Mouse (Mus musculus): Measurements from ENCODE around the gene Cdc14a.

Cdc14a gene

DNA sequence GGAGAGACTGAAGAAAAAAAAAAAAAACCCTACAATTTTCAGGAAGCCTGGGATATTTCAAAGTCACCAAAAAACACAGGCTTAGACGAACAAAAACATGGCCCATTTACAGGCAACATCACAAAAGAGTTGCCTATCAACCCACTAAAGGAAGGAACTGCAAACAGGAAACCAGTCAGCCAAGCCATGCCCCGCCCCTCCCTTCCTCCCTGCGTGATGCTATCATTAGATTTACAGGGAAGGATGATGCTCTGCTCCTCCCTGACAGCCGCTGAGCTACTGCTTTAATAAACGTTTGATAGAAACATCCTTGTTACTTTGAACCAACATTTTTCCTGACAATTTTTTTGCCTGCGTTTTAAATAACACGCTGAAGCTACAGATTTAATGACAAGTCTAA is 39.5 kb downstream of the Cdc14a start:
- in situ Hi-C loops (cut with MboI; ENCODE audit: unreplicated experiment in 2 of 2), result no loop called here

DNA sequence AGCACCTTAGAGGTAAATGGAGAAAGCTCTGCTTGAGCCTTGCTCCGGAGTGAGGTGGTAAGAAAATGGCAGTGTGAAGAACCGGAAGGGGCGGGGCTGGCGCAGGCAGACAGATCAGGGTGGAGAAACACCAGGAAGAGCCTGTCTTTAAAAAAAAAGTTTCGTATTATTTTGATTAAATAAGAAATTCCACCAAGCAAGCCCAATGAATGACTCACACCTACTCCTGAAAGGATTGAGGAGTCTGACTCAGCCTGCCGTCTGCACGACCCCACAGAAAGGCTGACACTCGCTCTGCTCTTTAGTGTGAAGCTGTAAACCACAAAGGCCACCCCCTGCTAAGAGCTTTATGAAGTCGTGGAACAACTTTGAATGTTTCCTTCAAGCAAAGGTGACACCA is 43.5 kb downstream of the Cdc14a start:
- in situ Hi-C loops (cut with MboI; ENCODE audit: unreplicated experiment in 2 of 2), result no loop called here

DNA sequence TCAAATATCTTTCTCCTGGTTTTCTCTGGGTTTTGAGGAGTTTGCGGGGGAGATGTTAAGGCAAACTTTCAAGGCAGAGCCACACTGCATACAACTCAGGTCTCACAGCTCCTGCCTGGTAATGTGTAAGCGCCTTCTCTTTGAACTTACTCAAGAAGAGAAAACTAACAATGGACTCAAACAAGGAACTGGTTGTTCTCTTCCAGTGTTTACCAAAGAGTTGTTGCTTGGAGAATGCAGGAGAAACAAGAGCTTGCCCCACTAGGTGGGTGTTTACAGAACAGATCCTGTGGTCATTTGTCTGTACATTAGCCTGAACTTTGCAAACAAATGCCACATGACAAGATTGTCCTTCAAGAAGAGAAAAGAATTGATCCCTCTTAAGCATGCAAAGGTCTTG is 48.4 kb downstream of the Cdc14a start:
- in situ Hi-C loops (cut with MboI; ENCODE audit: unreplicated experiment in 2 of 2), result no loop called here

DNA sequence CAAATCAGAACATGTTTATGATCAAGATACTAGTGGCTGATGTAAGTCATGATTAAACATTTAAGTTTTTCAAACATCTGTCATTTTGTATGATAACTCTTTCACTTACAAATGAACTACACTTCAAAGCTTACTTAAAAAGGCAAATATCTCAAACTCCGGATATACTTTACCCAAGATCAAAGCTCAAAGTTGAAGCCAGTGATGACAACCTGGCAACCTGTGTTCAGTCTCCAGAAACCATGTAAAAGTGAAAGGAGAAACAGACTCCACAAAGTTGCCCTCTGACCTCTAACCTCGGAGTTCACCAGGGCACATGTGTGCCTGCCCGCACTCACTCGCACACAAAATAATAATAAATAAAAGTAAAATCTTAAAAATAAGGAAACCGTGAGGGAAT is 49.3 kb downstream of the Cdc14a start:
- in situ Hi-C loops (cut with MboI; ENCODE audit: unreplicated experiment in 2 of 2), result no loop called here

DNA sequence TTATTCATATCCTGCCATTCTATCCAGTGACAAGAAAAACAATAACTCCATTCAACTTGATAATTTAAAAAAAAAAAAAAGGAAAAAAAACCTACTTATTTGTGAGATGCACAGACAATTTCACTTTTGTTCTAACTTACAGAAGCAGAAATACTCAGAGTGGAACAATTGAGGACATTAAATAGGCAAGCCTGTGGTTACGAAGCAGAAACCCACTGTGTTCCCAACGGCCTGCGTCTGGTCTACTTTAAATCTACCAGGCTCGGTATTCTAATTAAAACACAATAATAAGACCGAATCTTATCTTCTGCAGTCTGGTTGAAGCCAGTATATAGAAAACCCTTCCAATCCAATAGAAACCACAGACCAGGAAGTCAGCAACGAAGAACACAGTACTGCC is 50.6 kb downstream of the Cdc14a start:
- in situ Hi-C loops (cut with MboI; ENCODE audit: unreplicated experiment in 2 of 2), result no loop called here

DNA sequence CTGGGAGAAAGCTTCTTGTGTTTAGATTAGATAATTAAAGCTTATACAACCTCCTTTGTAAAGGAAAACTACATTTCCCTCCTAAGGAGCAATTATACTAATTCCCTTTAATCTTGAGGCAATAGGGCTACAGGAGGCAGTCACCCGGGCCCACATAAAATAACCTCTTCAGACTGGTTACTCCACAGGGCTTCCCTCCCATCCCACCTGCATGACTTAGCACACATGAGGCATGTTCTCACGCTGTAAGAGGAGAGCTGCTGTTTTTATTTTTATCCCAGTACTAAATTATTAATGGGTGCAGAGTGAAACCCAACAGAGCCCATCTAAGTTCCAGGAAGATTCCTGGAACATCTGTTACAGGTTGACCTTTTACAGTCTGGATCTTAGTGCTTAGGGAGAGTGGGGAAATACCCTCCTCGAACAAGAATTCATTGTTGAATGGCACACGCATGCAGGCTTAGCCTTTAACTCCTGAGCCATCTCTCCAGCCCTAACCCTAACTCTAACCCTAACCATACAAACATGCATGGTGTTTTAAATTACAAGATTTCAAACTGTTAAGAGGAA is 54.9 kb downstream of the Cdc14a start:
- in situ Hi-C loops (cut with MboI; ENCODE audit: unreplicated experiment in 2 of 2), result no loop called here

DNA sequence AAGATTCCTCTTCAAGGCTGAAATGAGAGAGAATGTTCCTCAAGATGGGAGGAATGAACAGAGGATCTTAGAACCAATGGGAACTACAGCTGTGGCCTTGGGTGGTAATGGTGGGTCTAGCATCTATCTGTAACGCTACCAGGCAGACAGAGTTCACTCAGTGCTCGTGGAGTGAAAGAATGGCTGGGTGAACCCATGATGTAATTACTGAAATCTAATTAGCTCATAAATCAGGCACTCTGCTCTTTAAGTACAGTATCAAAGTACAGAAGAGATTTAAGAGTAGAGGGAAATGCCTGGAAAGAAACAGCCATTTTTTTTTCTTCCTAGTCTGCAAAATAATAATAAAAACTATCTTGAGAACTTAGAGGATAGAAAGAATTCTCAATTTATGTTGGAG is 57.7 kb downstream of the Cdc14a start:
- in situ Hi-C loops (cut with MboI; ENCODE audit: unreplicated experiment in 2 of 2), result no loop called here

DNA sequence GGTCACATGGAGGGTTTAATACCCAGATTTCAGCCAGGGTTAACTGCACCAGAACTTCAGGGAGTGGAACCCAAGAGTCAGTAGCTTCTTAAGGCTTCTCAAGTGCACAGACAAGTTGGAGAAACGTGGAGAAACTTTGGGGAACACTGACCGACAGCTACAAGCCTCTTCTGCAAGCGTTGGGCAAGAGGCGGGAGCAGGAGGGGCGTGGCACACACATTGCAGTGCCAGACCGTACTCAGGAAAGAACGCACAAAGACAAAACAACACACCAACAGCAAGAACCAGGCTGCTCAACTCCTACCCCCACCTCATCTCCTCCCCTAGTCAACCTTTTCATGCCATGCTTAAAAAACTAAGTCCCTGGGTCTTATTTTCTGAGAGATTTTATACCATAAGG is 61.9 kb downstream of the Cdc14a start:
- in situ Hi-C loops (cut with MboI; ENCODE audit: unreplicated experiment in 2 of 2), result no loop called here

DNA sequence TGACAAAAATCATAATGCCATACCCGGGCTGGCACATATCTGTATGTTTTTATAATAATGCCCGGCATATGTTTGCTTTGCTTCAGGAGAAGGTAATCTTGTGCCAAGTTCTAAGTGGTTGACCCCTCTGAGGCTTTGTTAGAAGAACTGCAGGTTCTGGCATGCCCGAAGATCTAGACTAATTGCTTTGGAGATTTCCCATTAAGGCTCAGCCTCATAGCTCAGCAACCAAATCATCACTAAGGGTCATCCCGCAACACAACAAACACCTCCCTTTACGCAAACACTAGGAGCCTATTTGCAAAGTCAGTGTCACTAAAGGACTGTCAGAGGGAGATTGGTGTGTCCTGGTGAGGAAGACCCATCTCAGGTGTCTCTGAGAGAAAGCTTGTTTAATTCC is 62.7 kb downstream of the Cdc14a start:
- in situ Hi-C loops (cut with MboI; ENCODE audit: unreplicated experiment in 2 of 2), result no loop called here

DNA sequence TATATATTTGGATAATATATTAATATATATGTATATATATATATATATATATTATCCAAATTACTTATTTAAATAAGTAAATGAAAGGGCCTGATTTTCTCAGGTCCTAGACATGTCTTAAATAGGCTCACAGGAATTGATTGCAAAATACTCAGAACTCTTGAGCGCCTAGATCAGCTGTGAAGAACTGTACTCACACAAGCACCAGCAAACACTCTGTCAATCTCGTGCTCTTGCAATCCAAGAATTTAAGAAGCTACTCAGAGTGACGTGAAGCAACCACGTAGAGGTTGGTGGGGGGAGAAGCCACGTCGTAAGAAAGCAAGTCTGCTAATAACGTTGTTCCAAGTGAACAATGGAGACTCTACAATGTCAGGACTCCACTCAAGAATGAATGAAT is 66.0 kb downstream of the Cdc14a start:
- in situ Hi-C loops (cut with MboI; ENCODE audit: unreplicated experiment in 2 of 2), result no loop called here

DNA sequence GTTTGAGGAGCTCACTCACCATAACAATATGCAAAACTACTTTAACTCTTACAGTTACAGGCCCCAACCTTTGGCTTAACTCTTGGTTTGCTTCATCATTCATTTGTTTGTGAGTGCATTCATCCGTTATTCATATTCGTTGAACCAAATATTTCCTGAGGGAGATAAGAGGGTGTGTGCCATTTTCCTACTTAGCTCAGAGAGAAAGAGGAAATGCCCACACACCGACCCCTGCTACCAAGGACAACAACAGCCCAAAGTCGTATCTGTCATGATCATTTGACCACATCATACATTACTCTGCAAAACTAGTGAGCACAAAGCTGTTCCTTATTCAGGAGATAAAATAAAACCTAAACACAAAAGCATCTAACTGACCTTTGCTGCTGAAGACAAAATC is 66.7 kb downstream of the Cdc14a start:
- in situ Hi-C loops (cut with MboI; ENCODE audit: unreplicated experiment in 2 of 2), result no loop called here

DNA sequence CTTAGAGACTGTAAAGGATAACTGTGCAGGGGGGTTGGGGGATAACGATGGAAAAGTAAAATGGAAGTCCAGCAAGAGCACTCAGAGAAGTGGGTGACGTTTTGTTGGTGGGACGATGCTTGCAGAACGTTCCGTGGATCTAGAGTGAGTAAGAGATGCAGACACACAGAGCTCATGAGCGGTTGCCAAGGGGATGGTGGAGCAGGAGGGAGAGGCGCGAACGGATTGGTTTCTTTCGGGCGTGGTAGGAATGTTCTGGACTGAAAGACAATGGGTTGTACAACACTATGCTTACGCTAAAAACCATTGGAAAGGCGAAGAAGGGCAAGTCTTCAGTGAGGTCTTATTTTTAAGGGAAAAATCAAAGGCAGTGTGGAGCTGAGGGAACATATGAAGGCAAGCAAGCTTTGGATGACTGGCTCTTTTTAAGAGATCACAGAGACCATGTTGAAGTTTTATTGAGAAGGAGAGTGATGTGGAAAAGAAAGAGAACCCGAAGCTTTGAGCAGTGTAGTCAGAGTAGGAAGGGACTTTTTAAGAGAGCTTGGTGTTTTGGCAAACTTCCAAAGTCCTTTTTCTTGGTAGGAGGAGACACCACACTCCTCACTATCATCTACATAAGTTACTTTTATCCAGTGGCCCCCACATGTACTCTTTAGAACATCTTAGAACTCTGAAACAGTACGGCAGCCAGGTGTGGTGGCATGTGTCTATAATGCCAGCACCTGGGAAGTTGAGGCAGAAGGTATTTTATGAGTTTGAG is 68.6 kb downstream of the Cdc14a start:
- in situ Hi-C loops (cut with MboI; ENCODE audit: unreplicated experiment in 2 of 2), result no loop called here

DNA sequence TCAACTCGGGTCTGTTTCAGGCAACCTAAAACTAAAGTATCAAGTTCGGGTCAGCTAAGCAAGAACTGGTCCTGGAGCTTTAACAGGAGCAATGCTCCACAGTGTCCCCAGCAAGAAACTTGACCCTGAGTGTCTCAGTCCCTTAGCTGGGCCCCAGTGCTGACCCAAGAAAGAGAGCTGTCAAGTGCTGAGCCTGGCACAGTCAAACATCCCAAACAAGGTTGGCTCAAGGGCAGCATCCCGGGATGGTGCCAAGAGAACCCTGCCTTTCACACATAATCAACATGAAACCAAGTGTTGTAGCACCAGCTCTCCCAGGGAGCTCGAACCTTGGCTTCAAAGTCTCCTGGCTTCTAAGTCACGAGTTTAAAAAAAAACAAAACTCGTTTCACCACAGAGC is 71.3 kb downstream of the Cdc14a start:
- in situ Hi-C loops (cut with MboI; ENCODE audit: unreplicated experiment in 2 of 2), result no loop called here

DNA sequence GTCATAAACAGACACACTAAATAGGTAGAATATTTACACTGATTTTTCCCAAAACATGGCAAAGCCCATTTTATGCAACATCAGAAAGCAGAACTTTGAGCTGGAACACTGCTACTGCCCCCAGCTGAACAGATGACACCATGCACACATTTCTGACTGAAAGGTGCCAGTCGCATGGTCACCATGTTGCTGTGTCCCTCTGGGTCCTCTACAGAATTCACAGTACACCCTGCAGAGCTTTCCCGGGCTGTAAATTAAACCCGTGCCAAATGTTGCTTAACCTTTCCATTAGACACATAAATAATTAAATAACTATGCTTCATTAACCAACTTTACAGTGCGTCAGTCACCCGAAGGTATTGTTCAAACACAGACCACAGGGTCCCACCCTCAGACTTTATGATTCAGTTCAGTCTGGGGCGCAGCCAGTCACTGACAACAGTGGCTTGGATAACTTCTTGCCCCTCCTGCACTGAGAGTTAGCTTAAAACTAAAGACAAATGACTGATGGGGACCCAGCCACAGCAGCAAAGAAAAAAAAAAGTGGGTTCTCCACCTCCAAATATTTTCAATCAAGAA is 73.4 kb downstream of the Cdc14a start:
- in situ Hi-C loops (cut with MboI; ENCODE audit: unreplicated experiment in 2 of 2), result no loop called here

DNA sequence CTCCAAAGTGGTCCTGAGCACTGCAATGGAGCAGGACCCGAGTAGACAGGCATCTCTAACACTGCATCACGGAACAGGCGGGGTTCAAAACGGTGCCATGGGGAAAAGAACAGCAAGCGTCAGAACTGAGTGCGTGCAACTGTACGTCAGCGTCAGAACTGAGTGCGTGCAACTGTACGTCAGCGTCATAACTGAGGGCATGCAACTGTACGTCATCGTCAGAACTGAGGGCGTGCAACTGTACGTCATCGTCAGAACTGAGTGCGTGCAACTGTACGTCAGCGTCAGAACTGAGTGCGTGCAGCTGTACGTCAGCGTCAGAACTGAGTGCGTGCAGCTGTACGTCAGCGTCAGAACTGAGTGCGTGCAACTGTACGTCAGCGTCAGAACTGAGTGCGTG is 76.3 kb downstream of the Cdc14a start:
- in situ Hi-C loops (cut with MboI; ENCODE audit: unreplicated experiment in 2 of 2), result loop anchor here (10.0 to 25.0 kb wide), 2 partner anchors 147 to 1090 kb away; no protein-coding TSS in a partner anchor

DNA sequence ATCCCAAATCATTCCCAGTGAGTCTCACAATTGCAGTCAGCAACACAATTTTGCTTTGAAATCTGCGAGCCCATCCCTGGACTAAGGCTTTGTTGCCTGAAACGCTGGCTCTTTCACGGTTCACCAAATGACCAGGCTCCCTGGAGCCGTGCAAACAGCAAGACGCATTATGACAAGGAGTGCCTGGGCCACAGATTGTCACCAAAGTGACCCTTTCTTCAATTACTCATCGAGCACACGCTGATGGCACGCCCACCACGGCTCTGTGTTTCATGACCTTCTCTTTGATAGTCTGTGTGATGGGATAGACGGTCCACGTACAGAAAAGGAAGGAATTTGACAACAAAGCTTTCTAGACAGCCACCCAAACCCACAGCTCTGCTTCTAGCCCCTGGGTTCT is 78.6 kb downstream of the Cdc14a start:
- in situ Hi-C loops (cut with MboI; ENCODE audit: unreplicated experiment in 2 of 2), result loop anchor here (10.0 to 25.0 kb wide), 2 partner anchors 150 to 1092 kb away; no protein-coding TSS in a partner anchor

DNA sequence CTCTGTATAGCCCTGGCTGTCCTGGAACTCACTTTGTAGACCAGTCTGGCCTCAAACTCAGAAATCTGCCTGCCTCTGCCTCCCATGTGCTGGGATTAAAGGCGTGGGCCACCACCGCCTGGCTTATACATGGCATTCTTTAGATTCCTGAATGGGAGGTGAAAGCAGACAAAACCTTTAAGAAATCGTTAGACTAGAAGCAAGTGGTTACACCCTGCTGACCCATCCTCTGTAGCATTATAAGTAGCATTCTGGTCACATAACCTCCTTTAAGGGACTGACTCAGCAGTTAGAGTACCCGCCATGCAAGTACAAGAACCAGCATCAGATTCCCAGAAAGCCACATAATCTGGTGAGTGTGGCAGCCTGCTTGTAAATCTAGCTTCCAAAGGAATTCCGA is 81.6 kb downstream of the Cdc14a start:
- in situ Hi-C loops (cut with MboI; ENCODE audit: unreplicated experiment in 2 of 2), result loop anchor here (5.0 to 25.0 kb wide), 4 partner anchors 150 to 1095 kb away; no protein-coding TSS in a partner anchor

DNA sequence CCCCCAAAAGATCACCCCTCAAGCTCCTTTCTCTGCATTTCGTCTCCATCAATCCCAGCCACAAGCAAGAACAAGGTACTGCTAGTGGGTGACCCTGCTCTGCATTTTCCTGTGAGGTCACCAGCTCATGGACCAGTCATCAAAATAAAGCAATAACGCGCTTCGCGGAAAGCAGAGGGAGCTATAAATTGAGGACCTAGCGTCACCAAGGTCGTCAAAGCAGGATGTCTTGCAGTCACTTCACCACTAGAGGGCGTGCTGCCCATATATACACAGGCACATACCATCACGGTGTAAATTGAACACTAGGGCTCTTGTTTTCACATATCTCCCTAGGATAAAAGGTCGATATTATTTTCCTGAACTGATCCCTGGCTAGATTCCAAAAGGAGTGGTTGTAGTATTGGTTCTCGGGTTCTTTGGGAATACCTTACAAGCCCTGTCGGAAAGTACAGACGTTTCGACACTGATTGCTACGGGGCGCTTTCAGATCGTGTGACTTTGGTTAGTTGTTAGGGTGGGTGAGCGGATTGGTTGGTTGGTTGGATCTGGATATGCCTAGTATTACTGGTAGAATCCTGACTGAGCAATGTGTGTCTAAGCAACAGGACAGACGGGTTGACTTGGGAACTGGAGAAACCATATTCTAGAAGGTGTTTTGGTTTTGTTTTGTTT is 82.7 kb downstream of the Cdc14a start:
- in situ Hi-C loops (cut with MboI; ENCODE audit: unreplicated experiment in 2 of 2), result loop anchor here (5.0 to 25.0 kb wide), 4 partner anchors 151 to 1096 kb away; no protein-coding TSS in a partner anchor

DNA sequence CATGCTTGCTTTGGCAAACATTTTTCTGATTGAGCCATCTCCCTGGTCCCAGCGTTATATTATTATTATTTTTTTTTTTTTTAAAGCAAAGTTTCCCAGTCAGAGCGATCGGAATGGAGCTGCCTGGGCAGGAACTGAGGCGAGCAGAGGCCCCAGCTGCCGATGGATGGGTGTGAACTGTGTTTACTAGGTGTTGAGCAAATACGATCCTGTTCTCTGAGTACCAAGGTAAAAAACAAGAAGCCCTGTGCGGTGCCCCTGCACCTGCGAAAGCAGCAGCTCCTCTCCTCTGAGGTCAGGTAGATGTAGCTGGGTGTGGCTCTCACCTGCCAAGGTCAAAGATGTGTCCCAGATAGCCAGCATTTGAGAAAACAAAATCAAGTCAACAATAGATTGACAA is 83.6 kb downstream of the Cdc14a start:
- in situ Hi-C loops (cut with MboI; ENCODE audit: unreplicated experiment in 2 of 2), result loop anchor here (5.0 to 25.0 kb wide), 4 partner anchors 152 to 1097 kb away; no protein-coding TSS in a partner anchor

DNA sequence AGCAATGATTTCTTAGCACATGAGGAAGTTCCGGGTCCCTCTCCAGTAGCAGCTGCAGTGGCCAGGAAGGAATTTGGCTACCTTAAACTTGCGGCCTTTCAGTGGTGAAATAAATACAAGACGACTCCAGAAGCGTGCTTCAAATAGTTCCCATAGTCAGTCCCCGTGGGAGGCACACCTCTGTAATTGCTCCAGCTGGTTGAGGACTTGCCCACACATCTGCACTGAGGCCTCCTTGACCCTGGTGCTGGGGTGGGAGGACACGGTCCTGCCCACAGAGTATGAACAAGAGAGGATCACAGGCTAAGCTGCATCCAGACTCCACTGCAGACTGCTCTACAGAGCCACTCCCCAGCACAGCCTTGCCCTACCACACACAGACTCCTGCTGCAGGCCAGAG is 85.2 kb downstream of the Cdc14a start:
- in situ Hi-C loops (cut with MboI; ENCODE audit: unreplicated experiment in 2 of 2), result loop anchor here in 1 of 2 experiments (25.0 kb wide), 1 partner anchor 1099 kb away; no protein-coding TSS in a partner anchor

DNA sequence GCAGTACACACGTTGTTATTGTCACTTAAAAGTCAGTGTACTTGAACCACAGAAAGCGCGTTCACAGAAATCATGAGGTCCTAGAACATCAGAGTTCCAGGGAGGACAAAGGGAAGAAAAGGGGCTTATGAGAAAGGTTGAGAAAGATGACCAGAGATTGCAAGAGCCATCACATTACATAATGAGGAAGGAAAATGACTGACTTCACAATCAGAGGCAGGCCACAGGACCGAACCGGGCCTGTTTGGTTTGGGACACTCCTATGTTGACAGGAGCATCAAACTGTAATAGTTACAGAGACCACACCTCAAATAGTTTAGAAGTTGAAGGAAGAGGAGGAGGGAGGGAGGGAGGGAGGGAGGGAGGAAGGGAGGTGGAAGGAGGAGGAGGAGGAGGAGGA is 86.0 kb downstream of the Cdc14a start:
- in situ Hi-C loops (cut with MboI; ENCODE audit: unreplicated experiment in 2 of 2), result loop anchor here in 1 of 2 experiments (25.0 kb wide), 1 partner anchor 1099 kb away; no protein-coding TSS in a partner anchor
